Comparison of ENCODE assay signal across 9 mouse cellular contexts in the genomic region with DNA sequence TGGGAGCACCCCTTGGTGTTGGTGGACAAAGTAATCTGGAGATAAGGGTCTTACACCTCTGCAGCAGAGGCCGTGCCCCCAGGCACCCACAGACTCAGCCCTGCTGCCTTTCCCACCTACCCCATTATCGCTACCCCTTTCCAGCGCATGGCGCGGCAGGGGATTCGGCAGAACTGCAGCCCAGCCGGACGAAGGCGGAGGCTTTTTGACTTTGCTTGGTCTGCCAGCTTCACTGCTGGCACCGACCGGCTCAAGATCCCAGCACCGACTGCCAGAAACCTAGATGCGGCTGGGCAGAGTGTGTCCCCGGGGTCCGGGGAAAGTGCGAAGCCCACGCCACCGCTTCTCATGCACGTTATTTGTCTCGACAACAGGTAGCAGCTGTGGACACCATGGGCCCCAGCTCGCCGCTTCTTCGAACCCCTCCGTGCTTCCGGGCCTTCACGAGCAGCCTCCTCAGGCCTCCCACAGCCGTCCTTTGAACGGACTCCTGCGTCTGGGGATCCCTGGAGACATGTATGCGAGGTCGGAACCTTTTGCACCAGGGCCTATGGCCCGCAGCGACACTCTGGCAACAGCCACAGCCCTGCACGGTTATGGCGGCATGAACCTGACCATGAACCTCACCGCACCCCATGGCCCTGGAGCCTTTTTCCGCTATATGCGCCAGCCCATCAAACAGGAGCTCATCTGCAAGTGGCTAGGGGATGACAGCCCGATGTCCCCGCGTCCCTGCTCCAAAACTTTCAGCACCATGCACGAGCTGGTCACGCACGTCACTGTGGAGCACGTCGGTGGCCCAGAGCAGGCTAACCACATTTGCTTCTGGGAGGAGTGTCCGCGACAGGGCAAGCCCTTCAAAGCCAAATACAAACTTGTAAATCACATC. TPM values are rescaled to one million over a fixed set of nuclear protein-coding genes. Genes with fewer than 3 reads are reported as not detected.
DNase-seq lines count a peak whose midpoint lies in the region; ATAC-seq and TF ChIP-seq lines count a peak whose summit lies in the region.
"Had no signal": no experiment of that assay in that cellular context is flagged by ENCODE, and none has a peak within 500 bp of the region (broad histone marks: within the 10 kb centered on the region; RNA-seq: fewer than 3 reads in every experiment).

No protein-coding gene starts in this region.

- H3K9ac ChIP-seq in heart, embryonic 13.5 days, result no peak overlapping the region
- peak overlapping the region; percentile 33 for H3K9ac ChIP-seq in midbrain, postnatal 0 days (replicated peaks; ENCODE audit: low read length, poor library complexity, severe bottlenecking)

- H3K4me3 ChIP-seq in heart, embryonic 13.5 days, result no peak overlapping the region
- H3K4me3 ChIP-seq in hindbrain, embryonic 10.5 days, result peak overlapping the region; percentile 67
- H3K4me3 ChIP-seq in midbrain, postnatal 0 days (ENCODE audit: low read depth, low read length), result peak overlapping the region; percentile 19

- H3K4me2 ChIP-seq in heart, embryonic 13.5 days, result peak overlapping the region; percentile 16; the same call in 1 of the 2 replicates
- peak overlapping the region; percentile 40 for H3K4me2 ChIP-seq in midbrain, postnatal 0 days (ENCODE audit: low read depth, low read length, poor library complexity, severe bottlenecking)

- H3K9me3 ChIP-seq in heart, embryonic 13.5 days, result no peaks in the 10 kb centered on the region
- no peaks in the 10 kb centered on the region for H3K9me3 ChIP-seq in hindbrain, embryonic 10.5 days
- H3K9me3 ChIP-seq in midbrain, postnatal 0 days (ENCODE audit: low read length), result no peaks in the 10 kb centered on the region

- no peaks in the 10 kb centered on the region for H3K36me3 ChIP-seq in heart, embryonic 13.5 days
- H3K36me3 ChIP-seq in hindbrain, embryonic 10.5 days, result no peaks in the 10 kb centered on the region
- no peaks in the 10 kb centered on the region for H3K36me3 ChIP-seq in midbrain, postnatal 0 days (ENCODE audit: insufficient read depth, low read length)

- 1% methylated on average over 48 of the region's 48 CpGs for WGBS in heart, embryonic 13.5 days
- under 1% methylated on average over 48 of the region's 48 CpGs for WGBS in hindbrain, embryonic 10.5 days
- 3% methylated on average over 47 of the region's 48 CpGs for WGBS in midbrain, postnatal 0 days

- no peak for TF ChIP-seq CTCF in midbrain, postnatal 0 days (IDR thresholded peaks at IDR 0.05)

- no peak for ATAC-seq in heart, embryonic 13.5 days (ENCODE audit: extremely low read depth, insufficient number of reproducible peaks, low FRiP score, low TSS enrichment)
- ATAC-seq in midbrain, postnatal 0 days (ENCODE audit: low FRiP score), result peak; percentile 21; the same call in 1 of the 2 replicates

- no peak overlapping the region for H3K27ac ChIP-seq in heart, embryonic 13.5 days (replicated peaks)
- H3K27ac ChIP-seq in hindbrain, embryonic 10.5 days, result peak overlapping the region; percentile 98
- peak overlapping the region; percentile 69 for H3K27ac ChIP-seq in midbrain, postnatal 0 days (ENCODE audit: low read depth, low read length)

- H3K4me1 ChIP-seq in heart, embryonic 13.5 days, result peaks cover 16% of the 10 kb centered on the region
- peaks cover 49% of the 10 kb centered on the region for H3K4me1 ChIP-seq in hindbrain, embryonic 10.5 days (replicated peaks)
- no peaks in the 10 kb centered on the region for H3K4me1 ChIP-seq in midbrain, postnatal 0 days (ENCODE audit: insufficient read depth, low read length)

- peaks cover 99% of the 10 kb centered on the region for H3K27me3 ChIP-seq in heart, embryonic 13.5 days (replicated peaks)
- H3K27me3 ChIP-seq in hindbrain, embryonic 10.5 days (ENCODE audit: insufficient read depth, poor library complexity, severe bottlenecking), result peaks cover 98% of the 10 kb centered on the region
- peaks cover 57% of the 10 kb centered on the region for H3K27me3 ChIP-seq in midbrain, postnatal 0 days (ENCODE audit: insufficient read depth, low read length)

- no peak for DNase-seq in heart, postnatal 14 days
- peak; percentile 87 to 90 for DNase-seq in cerebellum, postnatal 10 days
- peak; percentile 64 for DNase-seq in hindbrain, embryonic 10.5 days (ENCODE audit: low spot score)
- DNase-seq in midbrain, postnatal 0 days (ENCODE audit: low spot score), result peak; percentile 77
- DNase-seq in MN1 (ENCODE audit: low spot score), result no peak
- DNase-seq in kidney, postnatal 36 days, result no peak
- no peak for DNase-seq in right cerebral cortex, adult 18-20 months
- DNase-seq: gastrocnemius, postnatal 10 days had no signal

- intact Hi-C loops in heart, postnatal 14 days (cut with DNase I), result no loop called here

RNA-seq across cellular contexts. Expression of a gene that starts 13.0 kb away (rescaled TPM):
- 0.09 TPM in 1 of 2 replicates, not detected in the other for polyA plus RNA-seq in heart, embryonic 13.5 days (2015; fragmentation: Nextera tagmentation; extraction: Ambion mirVana)
- total RNA-seq in heart, postnatal 14 days (2021), result not detected
- polyA plus RNA-seq in hindbrain, embryonic 10.5 days (2016; fragmentation: Nextera tagmentation; extraction: Ambion mirVana), result 6.9 and 8.1 TPM in 2 replicates
- 91.8 and 146 TPM in 2 replicates for total RNA-seq in midbrain, postnatal 0 days (2014; rRNA removed)
- 4.1 and 8.2 TPM in 2 replicates for polyA plus RNA-seq in midbrain, postnatal 0 days (2015; fragmentation: Nextera tagmentation; extraction: Ambion mirVana)

RNA-seq across cellular contexts. Expression of a gene that starts 16.4 kb away (rescaled TPM):
- not detected in 2 replicates for polyA plus RNA-seq in heart, embryonic 13.5 days (2015; fragmentation: Nextera tagmentation; extraction: Ambion mirVana)
- total RNA-seq in heart, postnatal 14 days (2021), result not detected
- 16.9 and 19.8 TPM in 2 replicates for polyA plus RNA-seq in hindbrain, embryonic 10.5 days (2016; fragmentation: Nextera tagmentation; extraction: Ambion mirVana)
- 54.7 and 73.4 TPM in 2 replicates for total RNA-seq in midbrain, postnatal 0 days (2014; rRNA removed)
- 22.2 and 33.5 TPM in 2 replicates for polyA plus RNA-seq in midbrain, postnatal 0 days (2015; fragmentation: Nextera tagmentation; extraction: Ambion mirVana)

Comparison
In these comparisons a context has a peak if more than half of its experiments do, and no peak if none do; other contexts are left out.
1. DNase-seq: peak in cerebellum, postnatal 10 days (2 of 2), hindbrain, embryonic 10.5 days (single experiment) and midbrain, postnatal 0 days (single experiment); none in heart, postnatal 14 days (0 of 2), MN1 (single experiment), kidney, postnatal 36 days (0 of 2) and right cerebral cortex, adult 18-20 months (single experiment).
2. RNA of a gene that starts 16.4 kb away (polyA plus RNA-seq): 22.2 to 33.5 TPM in midbrain, postnatal 0 days and 16.9 to 19.8 TPM in hindbrain, embryonic 10.5 days; not detected in heart, embryonic 13.5 days; every median in the first group is over 10 times any median in the second.